Mouse (Mus musculus): ENCODE data around the gene Lrit2.

- no peak for TF ChIP-seq CTCF (IDR thresholded peaks at IDR 0.05; ENCODE audit: insufficient read depth, low read depth, low read length)
- no peak for TF ChIP-seq POLR2A (IDR thresholded peaks at IDR 0.05; ENCODE audit: insufficient read depth, low read depth, low read length)
Measured at GRCm38 (mm10) chr14:37028555-37028954, 39.2 kb upstream of the Lrit2 start.
